Mouse (Mus musculus): ENCODE measurements around the gene Taf4.
A peak's percentile ranks its signal among the peaks of the same experiment; 100 is the strongest.

Gene Taf4

DNA sequence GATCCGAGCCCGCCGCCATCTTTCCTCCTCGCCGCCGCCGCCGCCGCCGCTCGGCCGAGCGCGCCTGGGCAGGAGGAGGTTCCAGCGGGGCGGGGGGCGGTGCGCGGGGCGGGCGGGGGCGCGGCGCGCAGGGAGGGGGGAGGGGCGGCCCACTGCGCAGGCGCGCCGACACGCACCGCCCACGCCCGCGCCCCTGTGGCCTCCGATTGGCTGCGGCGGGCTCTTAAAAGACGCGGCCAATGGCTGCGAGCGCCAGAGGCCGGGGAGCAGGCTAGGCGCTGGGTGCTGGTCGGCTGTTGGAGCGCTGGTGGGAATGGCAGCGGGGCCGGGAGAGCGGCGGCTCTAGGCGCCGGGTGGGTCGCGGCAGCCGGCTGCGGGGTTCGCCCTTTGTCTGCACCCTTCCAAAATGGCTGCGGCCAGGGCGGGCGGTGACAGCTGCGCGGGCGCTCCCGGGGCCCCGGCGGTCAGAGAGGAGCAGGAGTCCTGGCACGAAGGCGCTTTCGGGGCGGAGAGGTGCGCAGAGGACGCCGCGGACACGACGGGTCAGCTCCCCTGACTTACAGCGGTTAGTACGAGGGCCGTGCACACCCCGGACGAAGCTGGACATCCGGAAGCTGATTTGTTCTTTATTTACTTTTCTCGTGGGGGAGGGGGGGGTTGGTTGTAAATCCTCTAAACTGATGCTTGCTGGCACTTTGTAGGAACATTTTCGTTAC, at the start of gene Taf4:
Gene Taf4, minus strand, starts transcription at position 19 of the 716 bp plus-strand sequence.
- DNase-seq = peak; percentile 87

DNA sequence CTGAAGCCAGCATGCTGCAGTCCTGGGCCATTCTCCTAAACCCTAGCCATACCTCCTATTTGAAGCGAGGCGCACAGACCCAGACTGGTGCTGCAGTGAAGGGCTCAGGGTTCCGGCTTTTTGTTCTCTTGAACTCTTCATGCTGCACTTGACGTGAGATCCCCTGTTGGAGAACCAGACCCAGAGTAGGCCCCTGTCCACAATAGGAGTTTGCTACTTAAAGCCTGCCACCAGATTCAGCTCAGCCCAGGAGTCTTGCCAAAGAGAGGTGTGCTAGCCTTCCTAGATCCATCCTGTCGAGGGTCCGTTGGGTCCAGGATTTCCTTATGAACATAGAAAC, 49.4 kb upstream of the Taf4 start:
- no peak for DNase-seq

DNA sequence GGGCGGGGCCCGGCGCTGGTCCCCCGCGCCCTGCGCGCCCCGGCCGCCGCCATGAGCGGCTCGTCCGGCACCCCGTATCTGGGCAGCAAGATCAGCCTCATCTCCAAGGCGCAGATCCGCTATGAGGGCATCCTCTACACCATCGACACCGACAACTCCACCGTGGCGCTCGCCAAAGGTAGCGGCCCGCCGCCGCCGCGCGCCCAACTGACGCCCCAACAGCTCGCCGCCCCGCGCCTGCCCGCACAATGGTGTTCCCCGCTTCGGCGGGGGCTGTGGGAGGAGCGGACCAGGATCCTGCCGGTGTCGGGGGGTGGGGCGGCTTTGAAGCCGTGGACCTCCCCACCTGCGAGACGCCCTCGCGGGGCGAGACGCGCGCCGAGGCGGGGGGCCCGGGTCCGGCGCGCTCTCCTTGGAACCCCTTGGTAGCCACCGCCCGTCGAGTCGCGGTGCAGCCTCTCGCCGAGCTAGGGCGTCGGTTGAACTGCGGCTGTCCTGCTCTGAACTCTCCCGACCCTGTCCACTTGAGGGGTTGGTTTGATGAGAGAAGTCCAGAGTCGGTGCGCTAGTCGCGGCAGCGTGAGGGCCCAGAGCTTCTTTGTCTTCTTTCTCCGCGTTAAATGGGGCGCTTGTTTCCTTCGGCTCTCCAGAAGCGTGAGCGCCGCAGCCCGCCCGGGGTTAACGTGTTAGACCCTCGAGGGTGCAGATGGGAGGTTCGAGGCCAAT, 48.9 kb upstream of the Taf4 start:
- peak; percentile 59 for DNase-seq

DNA sequence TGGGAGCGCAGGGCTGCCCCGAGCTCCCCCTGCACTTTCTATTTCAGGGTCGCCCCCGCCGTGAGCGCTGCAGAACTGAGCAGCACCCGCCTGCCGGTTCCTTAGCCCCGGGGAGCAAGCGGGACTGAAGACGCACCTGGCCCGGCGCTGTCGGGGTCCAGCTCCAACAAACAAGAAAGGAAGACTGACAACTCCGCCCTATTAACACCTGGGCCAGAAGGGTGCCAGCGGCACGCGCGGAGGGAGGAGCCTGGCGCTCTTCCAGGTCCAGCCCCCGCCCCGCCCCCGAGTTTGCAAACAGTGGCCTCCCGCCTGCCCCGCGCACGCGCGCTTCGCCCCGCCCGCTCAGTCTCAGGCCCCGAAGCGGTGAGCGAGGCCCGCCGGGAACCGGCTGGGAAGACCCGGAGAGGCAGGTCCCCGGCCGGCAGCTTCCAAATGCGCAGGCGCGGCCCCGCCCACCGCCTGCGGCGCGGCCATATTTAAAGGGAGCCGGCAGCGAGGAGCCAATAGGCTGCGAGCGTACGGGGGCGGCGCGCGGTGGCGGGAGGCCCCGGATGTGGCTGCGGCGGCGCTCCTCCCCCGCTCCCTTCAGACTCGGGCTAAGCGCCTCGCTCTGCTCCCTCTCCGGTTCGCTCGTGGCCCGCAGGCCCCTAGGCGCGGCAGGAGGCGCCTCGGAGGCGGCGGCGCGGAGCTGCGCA, 48.1 kb upstream of the Taf4 start, which contains the start of gene Lsm14b:
Gene Lsm14b, plus strand, starts transcription at position 587 of the 698 bp plus-strand sequence.
- DNase-seq = peak; percentile 99

DNA sequence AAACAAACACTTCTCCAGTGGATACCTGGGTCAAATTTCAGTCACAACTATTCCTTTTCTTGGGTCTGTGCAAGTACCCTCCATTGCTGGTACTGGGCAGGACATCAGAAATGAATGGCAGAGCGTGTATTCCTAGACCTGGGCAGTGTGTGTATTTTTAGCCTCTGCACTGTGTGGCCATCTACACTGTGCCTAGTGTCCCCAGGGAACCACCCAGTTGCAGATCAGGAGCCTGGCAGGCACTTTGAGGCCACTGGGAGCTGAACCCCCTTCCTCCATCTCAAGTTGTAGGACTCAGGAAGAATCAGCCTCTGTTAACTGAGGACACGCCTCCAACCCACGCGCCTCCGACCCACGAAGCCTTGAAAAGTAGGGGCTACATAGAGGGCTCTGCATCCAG, 46.3 kb upstream of the Taf4 start:
- DNase-seq = no peak

DNA sequence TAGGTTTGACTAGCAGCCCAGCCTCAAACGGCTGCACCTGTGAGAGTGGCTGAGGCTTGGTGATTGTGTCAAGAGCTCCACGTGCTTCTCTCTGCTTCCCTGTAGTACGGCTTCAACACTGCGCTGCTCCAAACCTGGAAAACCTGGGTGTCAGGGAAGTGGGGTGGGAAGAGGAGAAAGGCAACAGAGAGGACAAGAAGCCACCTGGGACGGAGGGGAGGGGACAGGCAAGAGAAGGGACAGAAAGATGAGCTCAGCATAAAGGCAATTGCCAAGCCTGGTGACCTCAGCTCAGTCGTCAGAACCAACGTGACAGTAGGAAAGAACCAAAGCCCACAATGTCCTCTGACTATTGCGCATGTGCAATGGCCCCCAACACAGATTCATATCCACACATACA, 44.5 kb upstream of the Taf4 start:
- DNase-seq = no peak

DNA sequence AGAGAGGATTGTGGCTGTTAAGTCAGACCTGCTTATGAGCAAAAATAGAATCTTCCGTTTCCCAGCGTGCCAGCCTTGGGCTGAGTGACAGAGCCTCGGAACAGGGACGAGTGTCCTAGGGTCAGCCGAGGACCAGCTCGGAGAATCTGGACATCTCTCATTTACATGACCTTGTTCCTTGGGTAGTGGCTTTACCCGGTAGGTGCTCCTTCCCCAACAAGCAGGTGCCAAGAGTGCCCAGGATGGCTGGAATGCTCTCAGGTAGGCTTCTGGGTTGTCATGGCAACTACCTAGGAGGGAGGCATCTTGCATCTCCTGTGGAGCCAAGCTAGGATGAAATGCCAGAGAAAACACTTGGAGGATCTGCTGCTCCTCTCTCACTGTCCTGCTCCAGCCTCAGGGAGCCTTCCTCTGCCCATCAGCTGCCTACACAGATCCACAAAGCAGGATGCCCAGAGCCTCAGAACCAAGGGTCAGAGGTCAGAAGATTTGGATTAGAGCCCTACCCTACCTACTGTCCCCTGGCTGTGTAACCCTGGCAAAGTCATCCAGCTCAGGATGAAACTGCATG, 43.7 kb upstream of the Taf4 start:
- peak; percentile 41 for DNase-seq

DNA sequence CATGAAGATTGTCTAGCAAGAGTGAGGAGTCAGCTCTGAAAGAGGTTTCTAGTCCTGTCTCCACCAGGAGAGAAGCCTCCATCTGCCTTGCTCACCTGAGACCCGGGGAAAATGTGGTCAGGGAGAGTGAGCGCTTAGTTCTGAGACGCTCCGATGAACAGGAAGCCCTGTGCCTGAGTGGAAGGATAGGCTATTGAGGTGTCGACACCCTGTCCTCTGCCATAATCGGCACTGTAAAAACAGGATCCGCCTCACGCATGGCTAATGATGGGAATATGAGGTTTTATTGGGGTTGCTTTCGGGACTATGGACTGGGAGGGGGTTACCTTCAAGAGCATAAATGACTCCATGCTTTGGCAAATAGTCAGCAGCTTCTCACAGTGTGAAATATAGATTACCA, 42.1 kb upstream of the Taf4 start:
- DNase-seq = no peak

DNA sequence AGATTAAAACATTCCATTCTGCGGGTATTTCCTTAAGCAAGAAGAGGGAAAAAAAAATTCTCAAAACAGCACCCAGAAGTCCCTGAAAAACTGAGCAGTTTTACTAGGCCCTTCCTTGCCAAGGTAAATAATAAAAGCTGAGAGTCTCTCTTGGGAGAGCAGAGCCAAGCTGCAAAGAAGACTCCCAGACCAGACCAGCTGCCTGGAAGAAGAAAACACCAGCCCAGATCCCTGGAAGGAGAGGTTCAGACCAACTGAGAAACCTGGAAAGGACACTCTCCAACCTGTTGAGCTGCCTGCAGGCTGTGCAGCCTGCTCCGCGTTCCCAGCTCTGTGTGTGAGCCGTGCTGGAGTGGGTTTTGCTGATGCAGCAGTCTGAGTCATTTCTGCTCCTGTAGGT, 41.2 kb upstream of the Taf4 start:
- no peak for DNase-seq

DNA sequence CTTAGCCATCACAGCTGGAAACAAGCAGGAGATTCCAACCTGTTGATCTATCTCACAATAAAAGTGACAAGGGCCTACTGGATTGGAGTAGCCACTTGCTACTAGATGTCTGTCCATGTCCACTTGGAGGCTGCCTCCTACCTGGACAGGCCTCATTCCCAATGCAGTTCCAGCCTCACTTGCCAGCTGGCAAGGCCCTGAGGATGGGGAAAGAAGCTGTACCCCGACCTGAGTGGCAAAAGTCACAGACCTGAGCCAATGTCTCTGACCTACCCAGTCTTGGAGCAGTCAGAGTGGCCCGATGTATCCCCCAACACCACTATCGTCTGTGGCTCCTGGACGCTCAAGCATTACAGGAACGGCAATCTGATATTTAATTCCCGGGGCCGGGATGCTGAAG, 37.2 kb upstream of the Taf4 start:
- DNase-seq = no peak

DNA sequence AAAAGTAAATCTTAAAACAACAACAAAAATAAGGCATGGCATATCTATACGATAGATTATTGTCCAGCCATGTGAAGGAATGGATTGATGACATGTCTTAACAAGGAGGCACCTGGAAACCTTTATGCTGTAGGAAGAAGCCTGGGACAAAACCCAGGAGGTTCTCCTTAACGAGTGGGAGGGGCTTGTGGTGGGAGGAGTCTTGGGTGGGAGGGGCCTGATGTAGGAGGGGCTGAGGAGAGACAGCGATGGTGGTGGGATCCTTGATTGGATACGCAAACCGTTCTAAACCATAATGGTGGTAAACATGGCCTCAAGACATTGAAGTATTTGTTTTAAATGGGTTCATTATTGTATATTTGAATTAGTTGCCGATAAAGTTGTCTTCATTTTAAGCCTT, 34.9 kb upstream of the Taf4 start:
- no peak for DNase-seq

DNA sequence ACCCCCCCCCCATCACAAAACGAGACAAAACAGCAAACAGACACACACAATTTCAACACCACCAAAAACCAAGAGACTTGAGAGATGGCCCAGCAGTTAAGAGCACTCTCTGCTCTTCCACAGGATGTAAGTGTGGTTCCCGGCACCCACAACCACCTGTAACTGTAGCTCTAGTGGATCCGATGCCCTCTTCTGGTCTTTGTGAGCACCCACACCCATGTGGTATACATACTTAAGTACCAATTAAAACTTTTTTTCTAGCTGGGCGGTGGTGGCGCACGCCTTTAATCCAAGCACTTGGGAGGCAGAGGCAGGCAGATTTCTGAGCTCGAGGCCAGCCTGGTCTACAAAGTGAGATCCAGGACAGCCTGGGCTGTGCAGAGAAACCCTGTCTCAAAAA, 34.2 kb upstream of the Taf4 start:
- DNase-seq = no peak

DNA sequence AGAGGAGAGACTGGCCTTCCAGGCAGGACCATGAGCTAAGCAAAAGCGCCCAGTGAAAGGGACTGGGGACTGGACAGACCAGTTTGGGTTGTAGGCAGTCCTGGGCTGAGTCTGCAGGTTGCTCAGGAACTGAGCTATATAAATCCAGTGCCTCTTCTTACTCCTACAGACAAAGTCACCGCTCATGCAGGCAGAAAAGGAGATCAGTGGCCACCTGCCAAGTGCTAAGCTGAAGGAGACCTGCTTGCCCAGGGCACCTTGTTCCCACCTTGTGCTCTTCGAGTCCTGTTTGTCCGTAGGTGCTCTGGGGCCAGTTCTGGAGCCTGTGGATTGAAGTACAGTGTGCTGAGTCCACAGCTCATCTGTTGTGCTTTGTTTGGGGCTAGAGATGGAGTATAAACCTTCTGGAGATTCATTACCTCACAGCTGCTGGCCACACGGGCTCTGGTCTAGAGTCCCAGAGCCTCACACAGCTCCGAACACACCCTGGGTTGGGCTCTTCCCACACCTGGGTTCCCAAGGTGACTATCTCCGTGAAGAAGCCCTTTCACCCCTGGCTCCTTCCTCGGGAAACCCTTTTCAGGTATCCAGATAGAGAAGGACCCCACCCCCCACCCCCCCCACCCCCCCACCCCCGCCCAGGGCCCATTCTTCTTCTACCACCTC, 30.0 kb upstream of the Taf4 start:
- DNase-seq = no peak

DNA sequence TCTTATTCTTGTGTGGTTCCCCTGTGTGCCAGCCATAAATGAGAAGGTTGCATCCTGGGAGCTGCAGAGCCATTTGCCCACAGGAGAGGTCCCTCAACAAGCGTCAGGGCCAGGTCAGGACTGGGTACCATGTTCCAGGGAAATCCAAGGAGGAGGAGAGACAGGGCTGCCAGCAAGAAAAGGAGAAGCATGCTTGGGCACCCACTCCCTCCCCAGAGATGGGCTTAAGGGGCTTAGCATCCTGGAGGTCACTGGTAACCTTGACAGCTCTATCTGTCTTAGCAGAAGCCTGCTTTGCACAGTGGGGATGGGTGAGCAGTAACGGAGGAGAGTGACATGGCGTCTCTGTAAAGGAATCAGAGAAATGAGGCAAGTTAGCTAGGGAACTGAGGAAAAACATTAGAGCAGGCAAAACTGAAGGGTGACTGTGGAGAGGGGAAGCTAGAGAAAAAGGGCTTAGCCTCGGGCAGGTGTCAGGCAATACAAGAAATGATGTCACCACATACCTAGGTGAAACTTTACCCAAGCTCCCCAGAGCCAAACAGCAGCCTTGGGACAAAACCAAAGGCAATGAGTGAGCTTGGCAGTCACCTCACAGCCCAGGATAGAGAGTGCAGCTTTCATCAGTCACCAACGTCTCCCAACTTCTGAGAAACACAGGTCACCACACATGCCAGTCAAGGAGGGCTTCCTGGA, 29.4 kb upstream of the Taf4 start:
- DNase-seq = no peak

DNA sequence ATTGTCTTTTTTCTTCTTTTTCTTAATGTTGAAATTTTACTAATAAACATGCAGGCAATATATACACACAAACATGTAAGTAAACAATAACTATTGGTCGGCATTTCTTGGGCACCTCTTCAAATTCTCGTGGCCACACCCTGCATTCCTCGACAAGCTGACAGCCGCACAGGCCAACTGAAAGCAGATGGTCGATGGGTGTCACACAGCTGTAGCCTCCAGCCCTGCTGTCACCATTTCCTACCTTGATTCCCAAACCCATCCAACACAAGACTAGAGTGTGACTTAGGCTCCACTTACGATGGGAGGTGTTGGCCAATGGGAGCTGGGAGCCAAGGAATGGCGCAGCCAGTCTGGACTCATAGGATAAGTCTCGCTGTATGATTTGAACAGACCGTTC, 25.2 kb upstream of the Taf4 start:
- no peak for DNase-seq

DNA sequence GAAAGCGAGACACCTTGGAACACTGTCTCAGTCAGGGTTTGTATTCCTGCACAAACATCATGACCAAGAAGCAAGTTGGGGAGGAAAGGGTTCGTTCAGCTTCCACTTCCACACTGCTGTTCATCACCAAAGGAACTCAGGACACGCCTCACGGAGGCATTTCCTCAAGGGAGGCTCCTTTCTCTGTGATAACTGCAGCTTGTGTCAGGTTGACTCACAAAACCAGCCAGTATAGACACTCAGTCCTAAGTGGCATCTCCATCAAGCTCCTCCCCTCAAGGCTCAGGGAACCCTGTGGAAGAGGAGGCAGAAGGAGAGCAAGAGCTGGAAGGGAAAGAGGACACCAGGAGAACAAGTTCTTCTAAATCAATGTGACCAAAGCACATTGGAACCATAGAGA, 22.0 kb upstream of the Taf4 start:
- DNase-seq = no peak

DNA sequence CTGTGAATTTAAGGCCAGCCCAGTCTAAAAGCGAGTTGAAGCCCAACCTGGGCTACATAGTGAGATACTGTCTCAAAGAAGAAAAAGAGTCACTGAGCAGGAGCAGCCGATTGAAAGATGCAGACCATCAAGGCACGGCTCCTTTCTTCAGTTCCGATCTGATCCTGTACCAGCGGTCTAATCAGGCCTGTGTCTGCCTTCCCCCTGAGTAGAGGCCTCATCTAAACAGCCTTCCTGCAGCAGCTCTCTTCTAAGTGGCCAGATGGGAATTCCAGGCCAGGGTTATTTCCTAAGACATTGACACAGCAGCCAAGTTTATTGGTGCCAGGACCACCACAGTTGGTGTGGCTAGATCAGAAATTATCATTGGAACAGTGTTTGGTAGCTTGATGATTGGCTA, 16.6 kb upstream of the Taf4 start:
- no peak for DNase-seq

DNA sequence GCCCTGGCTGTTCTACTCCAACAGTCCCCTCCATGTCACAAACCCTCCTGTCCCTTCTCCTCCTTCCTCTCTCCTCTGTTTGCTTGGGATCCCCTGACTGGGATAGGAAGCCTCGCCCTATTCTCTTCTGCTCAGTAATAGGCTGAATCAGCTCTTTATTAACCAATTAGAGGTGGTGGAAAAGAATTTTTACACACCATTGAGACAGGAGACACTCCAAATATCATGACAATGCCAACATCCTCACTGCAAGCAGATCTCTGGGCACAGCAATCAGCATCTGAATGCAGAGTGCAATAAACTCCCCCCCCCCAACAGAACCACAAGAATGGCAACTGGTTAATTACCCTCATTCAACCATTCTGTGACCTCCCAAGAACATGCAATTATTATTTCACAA, 12.7 kb upstream of the Taf4 start:
- no peak for DNase-seq

DNA sequence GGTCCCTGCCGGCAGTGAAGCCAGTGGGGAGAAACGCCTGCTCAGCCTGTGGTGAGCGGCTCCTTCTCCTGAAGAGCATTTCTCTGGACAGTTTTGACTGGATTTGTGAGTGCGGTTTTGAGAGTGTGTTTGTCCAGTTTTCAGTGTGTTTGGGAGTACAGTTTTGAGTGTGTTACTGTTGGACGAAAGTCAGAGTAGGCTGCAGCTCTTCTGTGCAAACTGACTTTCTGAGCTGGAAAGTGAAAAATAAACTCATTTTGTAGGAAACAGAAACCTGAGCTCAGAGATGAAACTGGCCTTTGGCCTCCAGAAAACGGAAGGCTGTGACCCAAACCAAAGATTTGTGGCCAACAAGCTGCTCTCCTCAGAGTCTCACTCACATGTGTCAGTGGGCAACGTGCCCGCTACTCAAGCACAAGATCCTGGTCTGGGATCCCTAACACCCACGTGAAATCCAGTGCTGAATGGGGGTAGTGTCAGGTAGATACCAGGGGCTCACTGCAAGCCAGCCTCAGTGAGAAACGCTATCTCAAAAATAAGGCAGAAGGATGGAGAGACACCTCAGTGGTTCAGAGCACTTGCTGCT, 10.1 kb upstream of the Taf4 start:
- no peak for DNase-seq

DNA sequence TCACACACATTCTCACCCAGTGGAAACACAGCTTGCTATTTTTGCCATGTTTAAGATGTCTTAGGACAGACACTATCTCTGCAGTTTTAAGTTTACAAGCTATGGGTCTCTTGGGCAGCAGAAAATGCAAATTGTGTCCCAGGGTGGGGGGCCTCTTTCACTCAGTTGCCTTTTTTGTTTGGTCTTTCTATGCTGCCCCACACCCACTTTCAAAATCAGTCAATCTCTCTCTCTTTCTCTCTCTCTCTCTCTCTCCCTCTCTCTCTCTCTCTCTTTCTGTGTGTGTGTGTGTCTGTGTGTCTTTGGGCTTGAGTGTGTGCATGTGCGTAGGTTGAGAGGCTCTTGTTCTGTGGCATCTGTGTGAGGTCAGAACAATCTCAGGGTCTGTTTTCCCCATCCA, 9.2 kb upstream of the Taf4 start:
- DNase-seq = no peak

DNA sequence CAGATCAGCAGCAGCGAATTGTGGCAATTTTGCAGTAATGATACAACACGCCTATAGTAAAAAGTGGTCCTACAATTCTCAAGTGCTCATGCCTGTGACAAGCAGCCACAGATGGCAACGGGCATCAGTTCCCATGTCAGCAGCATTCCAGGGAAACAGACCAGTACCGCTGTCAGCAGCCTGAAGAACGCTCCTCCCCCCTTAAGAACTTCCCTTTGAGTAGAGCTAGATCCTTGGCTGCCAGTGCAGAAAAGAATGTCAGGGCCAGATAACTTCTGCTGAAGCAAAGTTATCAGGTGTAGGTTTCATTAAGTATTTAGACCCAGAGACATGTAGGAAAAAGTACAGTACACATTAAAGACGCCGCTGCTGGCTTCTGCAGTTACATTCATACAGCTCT, 8.4 kb upstream of the Taf4 start:
- no peak for DNase-seq

DNA sequence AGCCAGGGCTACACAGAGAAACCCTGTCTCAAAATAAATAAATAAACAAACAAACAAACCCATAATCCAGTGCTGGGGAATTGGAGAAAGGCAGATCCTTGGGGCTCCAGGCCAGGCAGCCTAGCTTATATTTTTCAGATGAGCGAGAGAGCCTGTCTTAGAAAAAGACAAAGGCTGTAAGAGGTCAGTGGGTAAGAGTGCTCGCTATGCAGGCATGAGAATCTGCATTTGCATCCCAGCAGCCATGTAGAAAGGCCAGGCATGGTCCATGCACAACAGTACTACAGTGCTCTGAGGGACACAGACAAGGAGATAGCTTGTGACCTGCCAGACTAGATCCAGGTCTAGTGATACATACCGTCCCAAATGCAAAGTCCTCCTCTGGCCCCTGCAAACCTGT, 6.3 kb upstream of the Taf4 start:
- DNase-seq = no peak
